Mouse (Mus musculus) CH12.LX (cell line): ENCODE results near the gene Tmco3.

Source experiments
- CHD1 ChIP-seq: IDR thresholded peaks from 2 replicates; pipeline ENCODE4 v1.6.1; 2012; ENCODE audit warnings: low read depth, low read length, improper control_type of control experiment, inconsistent platforms
- CHD2 ChIP-seq: IDR thresholded peaks from 2 replicates; pipeline ENCODE4 v1.6.1; 2011; ENCODE audit warnings: low read length, improper control_type of control experiment
- CTCF ChIP-seq, 2 experiments: IDR thresholded peaks in 1 of 2; conservative IDR thresholded peaks in 1 of 2; 2 replicates each; pipeline ENCODE4 v1.5.1; 2011 to 2012; ENCODE audit warnings: low read depth in 2 of 2, low read length in 2 of 2, improper control_type of control experiment in 1 of 2, inconsistent platforms in 1 of 2, mild to moderate bottlenecking in 1 of 2, moderate library complexity in 1 of 2
- E2F4 ChIP-seq: IDR thresholded peaks from 2 replicates; pipeline ENCODE4 v1.6.1; 2011; ENCODE audit warnings: low read depth, low read length, improper control_type of control experiment; ENCODE audit not compliant: insufficient replicate concordance
- EP300 ChIP-seq: IDR thresholded peaks from 2 replicates; pipeline ENCODE4 v1.6.1; 2011; ENCODE audit warnings: low read length, improper control_type of control experiment
- USF1 ChIP-seq: IDR thresholded peaks from 2 replicates; pipeline ENCODE4 v1.6.1; 2014; ENCODE audit warnings: low read depth, mild to moderate bottlenecking, inconsistent platforms, low read length, improper control_type of control experiment
- ZMIZ1 ChIP-seq: IDR thresholded peaks from 2 replicates; pipeline ENCODE4 v1.6.1; 2012; ENCODE audit warnings: low read depth, mild to moderate bottlenecking, inconsistent platforms, low read length, improper control_type of control experiment

GRCm38 (mm10) chr8:13305459-13305858 lies 17.5 kb downstream of the Tmco3 start:
- TF ChIP-seq ZMIZ1 = no peak
- TF ChIP-seq CTCF (conservative IDR thresholded peaks at IDR 0.05 in 1 of 2, IDR thresholded peaks at IDR 0.05 in 1 of 2; ENCODE audit: low read depth in 2 of 2, low read length in 2 of 2) = no peak
- no peak for TF ChIP-seq CHD1
- no peak for TF ChIP-seq EP300
- TF ChIP-seq USF1 = no peak
- no peak for TF ChIP-seq CHD2
- TF ChIP-seq E2F4 = no peak
